Comparison of ENCODE assay signal across 8 mouse cellular contexts in the genomic region with DNA sequence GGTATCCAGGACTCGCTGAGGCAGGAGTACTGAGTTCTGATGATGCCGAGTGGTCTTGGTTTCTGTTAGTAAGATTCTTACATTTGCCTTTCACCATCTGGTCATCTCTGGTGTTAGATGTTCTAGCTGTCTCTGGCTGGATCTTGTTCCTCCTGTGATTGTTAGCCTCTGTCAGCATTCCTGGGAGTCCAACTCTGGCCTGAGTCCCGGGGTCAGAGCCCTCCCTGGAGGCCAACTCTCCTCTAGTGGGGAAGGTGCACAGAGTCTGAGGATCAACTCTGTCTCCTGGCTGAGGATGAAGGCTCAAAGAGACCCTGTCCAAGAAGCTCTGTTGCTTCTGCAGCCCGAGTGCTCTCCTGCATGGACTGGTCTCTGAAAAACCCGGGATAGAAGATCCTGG. TPM values are rescaled to one million over a fixed set of nuclear protein-coding genes. Genes with fewer than 3 reads are reported as not detected.
DNase-seq lines count a peak whose midpoint lies in the region; TF ChIP-seq lines count a peak whose summit lies in the region.
"Not testable (repeated sequence)": the region's sequence is repeated elsewhere in the genome, so short reads cannot be mapped to it uniquely, and the experiment has no call there.
"Had no signal": no experiment of that assay in that cellular context is flagged by ENCODE, and none has a peak within 500 bp of the region (broad histone marks: within the 10 kb centered on the region; RNA-seq: fewer than 3 reads in every experiment).

No protein-coding gene starts in this region.

- TF ChIP-seq CTCF in kidney, adult 2 months (conservative IDR thresholded peaks at IDR 0.05; ENCODE audit: insufficient read depth, insufficient read length, low read depth, low read length) = not testable (repeated sequence)

- H3K27ac ChIP-seq in kidney, adult 2 months (ENCODE audit: insufficient read depth, low read depth, low read length) = not testable (repeated sequence)

- H3K27me3 ChIP-seq in kidney, adult 2 months (replicated peaks; ENCODE audit: control insufficient read depth, insufficient read depth, low read length) = not testable (repeated sequence)

- H3K4me3 ChIP-seq in kidney, adult 2 months (ENCODE audit: insufficient read depth, low read depth, low read length) = not testable (repeated sequence)

- WGBS in kidney, adult 2 months = 75% methylated on average over 5 of the region's 5 CpGs

- not testable (repeated sequence) for H3K36me3 ChIP-seq in kidney, adult 2 months (ENCODE audit: control insufficient read depth, insufficient read depth, low read length)

- peak; percentile 60 for DNase-seq in kidney, adult 2 months
- DNase-seq in kidney, adult 9 months = peak; percentile 68

- not testable (repeated sequence) for TF ChIP-seq POLR2A in kidney, adult 2 months (IDR thresholded peaks at IDR 0.05; ENCODE audit: low read depth, low read length)

- H3K4me1 ChIP-seq in kidney, adult 2 months (ENCODE audit: control insufficient read depth, insufficient read depth, low read length) = not testable (repeated sequence)

RNA-seq across cellular contexts. Expression of a gene that starts 37.8 kb away (rescaled TPM):
- polyA plus RNA-seq in kidney, adult 2 months (2012; rRNA removed) = 0.09 and 0.26 TPM in 2 replicates
- polyA plus RNA-seq: adrenal gland, adult 2 months; brain, embryonic 14.5 days; C2C12; cerebellum, adult 2 months; G1E; Patski had no signal
